Mouse (Mus musculus) retina, postnatal 7 days (tissue): ENCODE results near the gene Ppan.

Experiments used
- DNase-seq: peaks from one replicate; pipeline ENCODE4 v3.0.0-alpha.2; 2012; ENCODE audit warnings: low read depth, low spot score

Gene Ppan

DNA sequence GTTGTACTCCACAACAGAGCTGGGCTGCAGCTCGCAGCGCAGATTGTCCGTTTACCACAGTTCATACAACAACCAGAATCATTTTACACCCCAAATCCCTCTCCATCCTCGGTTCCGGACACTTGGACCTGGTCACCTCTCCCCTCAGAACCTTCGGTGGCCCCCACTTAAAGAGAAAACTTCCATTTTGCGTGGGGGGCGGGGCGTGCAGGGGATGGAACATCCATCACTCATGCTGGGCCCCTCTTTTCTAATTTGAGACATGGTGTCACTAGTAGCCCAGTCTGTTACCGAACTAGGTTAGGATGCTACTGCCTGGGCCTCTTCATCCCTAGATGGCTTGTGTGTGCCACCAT, 9.3 kb upstream of the Ppan start:
- no peak for DNase-seq

- DNase-seq: no peak
Observed at GRCm38 (mm10) chr9:20879097-20879792, 8.7 kb upstream of the Ppan start, which contains the start of gene Angptl6. Gene Angptl6, minus strand, starts transcription at chr9:20879727.

DNA sequence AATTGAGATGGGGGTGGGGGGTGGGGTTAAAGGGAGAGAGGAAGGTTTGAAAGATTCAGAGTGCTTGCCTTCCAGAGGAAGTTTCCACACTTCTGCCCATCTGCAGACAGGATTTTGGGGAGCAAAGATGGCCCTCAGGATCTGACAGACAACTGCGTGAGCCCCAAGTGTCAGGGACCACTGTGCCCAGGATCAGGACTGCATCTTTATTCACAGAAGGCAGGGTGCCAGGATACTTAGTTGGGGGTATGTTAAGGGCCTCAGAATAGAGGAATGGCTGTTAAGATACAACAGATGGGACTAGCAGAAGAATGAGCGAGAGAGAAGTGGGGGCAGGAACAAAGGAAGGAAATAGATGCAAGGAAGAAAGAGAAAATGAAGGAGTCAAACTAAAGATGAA, 1.4 kb upstream of the Ppan start:
- DNase-seq: no peak

- no peak for DNase-seq
Observed at GRCm38 (mm10) chr9:20887191-20887590, 784 bp upstream of the Ppan start.

DNA sequence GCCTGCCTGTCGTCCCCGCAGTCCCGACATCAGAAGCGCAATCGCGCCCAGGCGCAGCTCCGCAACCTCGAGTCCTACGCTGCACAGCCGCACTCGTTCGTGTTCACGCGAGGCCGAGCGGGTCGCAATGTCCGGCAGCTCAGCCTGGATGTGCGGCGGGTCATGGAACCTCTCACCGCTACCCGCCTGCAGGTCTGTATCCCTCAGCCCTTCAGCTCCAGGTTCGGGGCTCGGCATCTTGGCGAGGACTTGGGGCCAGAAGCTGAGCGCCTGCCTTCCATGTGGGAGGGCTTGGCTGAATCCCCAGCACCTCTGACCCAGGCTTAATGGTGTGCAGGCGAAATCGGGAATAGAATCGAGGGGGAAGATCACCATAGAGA, 401 bp downstream of the Ppan start:
- no peak for DNase-seq

DNA sequence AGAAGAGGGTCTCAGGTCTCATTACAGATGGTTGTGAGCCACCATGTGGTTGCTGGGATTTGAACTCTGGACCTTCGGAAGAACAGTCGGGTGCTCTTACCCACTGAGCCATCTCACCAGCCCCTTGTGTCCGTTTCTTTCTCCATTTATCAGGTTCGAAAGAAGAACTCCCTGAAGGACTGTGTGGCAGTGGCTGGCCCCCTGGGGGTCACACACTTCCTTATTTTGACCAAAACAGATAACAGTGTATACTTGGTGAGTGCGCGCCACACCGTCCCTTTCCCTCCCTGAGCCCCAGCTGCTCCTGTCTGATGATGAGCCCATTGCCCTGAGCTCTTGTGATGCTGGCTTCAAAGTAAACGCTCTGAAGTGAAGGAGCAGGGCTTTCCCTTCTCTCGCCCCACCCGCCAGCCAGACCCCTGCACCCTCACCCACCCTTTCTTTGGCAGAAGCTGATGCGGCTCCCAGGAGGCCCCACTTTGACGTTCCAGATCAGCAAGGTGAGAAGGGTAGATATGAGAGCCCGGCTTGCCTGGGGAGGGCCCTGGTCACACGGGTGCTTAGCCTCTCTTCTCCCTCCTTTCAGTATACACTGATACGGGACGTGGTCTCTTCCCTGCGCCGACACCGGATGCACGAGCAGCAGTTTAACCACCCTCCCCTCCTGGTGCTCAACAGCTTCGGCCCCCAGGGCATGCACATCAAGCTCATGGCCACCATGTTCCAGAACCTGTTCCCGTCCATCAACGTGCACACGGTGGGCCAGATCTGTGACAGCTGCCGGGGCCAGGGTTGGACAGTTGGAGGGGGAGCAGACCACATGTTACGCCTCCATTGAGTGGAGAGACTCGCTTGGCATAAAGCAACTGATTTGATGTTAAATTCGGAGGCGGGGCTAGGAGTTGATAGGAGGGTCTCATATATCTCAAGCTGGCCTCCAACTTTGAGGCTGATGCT, 1.5 kb downstream of the Ppan start:
- DNase-seq: no peak

DNA sequence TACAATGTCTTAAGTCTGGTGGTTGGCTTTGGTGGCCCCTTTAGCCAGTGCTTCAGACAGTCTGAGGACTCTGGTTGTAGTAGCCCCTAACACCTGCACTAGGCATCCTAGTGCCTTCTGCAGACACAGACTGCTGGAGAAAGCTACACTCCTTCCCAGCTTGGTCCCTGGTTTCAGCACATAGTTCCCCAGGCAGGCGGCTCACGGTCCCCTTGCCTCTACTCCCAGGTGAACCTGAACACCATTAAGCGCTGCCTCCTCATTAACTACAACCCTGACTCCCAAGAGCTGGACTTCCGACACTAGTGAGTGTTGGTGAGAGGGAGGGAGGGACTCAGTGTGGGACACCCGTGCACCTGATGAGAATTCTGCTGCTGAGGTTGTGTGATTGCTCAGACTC, 2.4 kb downstream of the Ppan start:
- DNase-seq: no peak

- DNase-seq: no peak
Observed at GRCm38 (mm10) chr9:20891339-20892103, 3.5 kb downstream of the Ppan start.

DNA sequence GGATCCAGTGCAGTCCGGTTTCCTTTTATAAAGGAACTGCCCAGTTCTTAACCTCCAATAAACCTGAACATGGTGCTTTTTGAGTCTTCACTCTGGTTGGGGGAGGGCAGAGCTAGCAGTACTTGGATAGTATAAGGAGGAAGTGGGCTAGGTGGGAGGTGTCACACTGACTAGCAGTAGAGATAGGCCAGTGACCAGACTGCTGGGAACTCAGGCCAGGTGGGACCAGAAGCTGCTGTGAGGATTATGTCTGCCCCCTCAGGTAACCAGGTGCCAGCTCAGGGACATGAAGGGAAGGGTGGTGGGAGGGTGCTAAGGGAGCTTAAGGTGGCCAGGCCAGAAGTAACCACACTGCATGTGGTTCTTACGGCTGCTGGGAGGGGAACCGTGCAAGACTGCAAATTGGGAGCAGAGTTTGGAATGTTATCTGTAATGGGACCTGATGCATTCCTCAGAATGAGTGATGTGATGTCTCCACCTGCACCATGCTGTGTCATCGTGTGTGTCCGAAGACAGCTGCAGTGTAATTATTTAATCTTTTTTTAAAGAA, 4.2 kb downstream of the Ppan start:
- no peak for DNase-seq

DNA sequence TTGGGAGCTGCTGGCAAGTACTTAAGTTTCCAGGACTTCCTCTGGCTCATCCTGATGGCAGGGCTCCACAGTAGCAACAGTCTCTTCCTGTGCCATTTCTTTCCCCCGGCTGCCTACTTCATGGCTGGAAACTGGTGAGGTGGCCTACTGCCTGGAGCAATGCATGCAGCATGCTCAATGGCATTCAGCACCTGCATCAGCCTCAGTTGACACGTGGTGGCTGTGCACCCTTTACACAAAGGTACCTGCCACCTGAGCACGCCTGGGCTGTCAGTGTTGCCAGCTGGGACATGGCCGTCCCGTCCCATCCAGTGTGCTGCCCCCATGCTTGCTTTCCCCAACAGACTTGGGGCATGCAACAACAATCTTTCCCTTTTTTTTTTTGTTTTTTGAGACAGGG, 5.1 kb downstream of the Ppan start:
- DNase-seq: no peak

GRCm38 (mm10) chr9:20893590-20894343, 5.8 kb downstream of the Ppan start:
- no peak for DNase-seq

DNA sequence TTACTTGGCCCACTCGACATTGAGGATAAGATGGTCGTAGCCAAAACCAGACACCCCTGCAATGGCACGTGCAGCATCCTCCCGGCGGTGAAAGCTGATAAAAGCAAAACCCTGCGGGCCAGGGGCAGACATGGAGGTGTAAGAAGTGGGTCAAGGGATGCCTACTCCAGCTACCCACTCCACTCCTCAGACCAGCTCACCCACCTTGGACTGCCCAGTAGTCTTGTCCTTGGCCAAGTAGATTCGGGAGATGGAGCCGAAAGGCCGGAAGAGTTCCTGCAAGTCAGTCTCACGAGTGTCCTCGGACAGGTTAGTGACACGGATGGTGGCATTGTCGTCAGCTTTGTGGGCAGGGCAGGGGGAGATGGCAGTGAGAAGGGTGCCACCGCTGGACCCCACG, 6.7 kb downstream of the Ppan start:
- DNase-seq: no peak

- DNase-seq: no peak
Observed at GRCm38 (mm10) chr9:20895382-20895781, 7.4 kb downstream of the Ppan start.

DNA sequence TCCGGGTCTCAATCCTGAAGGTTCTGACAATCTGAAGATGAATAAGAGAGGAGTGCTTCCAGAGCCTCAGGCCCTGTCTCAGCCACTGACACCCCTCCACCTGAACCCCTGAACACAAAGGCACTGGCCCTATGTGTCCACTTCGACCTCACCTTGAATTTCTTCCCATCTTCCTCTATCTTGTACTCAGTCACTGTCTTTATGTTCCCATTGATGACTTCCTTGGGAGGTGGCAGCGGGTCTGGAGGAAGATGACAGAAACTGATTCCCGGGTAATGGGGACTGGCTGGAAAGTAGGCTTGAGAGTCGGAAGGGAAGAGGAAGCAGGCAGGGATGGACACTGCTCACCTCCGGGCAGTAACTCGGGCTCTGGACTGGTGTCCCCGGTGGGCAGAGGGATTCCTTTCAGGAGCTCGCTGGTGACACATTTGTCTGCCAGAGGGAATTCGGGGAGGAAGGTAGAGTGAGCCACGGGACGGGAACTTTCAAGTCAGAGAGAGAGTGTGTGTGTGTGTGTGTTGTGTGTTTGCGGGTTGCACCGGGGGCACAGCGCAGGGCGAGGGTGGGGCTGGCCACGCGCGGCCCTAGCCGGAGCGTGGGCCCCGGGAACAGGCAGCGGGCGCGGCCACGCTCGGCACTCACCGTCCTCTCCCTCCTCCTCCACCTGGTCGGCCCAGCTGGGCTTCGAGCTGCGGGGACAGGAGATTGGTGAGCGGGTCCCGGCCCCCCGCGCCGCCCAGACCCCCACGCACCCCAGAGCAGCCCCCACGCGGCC, 9.9 kb downstream of the Ppan start:
- no peak for DNase-seq

DNA sequence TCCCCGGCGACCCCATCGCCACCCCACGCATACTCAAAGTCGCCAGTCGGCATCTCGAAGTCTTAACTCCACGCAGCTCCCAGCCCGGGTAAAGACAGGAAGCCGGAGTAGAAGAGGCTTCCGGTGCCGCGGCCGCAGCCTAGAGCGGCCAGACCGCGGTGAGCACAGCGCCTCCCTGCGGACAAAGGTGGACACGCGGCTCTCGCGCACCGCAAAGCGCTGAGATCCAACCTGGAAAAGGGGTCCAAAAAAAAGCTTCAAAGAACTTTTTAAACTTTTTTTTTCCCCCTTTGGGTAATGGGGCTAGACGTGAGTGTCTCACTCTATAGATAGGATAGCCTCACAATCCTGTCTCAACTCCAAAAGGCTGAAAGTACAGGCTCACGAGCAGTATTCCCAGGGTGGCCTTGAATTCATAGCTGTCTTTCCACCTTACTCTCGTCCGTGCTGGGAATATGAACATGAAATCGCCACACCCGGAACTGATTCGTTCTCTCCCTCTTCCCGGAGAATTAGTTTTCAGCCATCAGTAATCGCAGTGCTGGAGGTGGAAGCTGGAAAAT, 10.6 kb downstream of the Ppan start, which contains the start of gene Eif3g:
Eif3g (minus strand) TSS at position 113 of the 563 bp plus-strand sequence.
- DNase-seq: peak; percentile 79

DNA sequence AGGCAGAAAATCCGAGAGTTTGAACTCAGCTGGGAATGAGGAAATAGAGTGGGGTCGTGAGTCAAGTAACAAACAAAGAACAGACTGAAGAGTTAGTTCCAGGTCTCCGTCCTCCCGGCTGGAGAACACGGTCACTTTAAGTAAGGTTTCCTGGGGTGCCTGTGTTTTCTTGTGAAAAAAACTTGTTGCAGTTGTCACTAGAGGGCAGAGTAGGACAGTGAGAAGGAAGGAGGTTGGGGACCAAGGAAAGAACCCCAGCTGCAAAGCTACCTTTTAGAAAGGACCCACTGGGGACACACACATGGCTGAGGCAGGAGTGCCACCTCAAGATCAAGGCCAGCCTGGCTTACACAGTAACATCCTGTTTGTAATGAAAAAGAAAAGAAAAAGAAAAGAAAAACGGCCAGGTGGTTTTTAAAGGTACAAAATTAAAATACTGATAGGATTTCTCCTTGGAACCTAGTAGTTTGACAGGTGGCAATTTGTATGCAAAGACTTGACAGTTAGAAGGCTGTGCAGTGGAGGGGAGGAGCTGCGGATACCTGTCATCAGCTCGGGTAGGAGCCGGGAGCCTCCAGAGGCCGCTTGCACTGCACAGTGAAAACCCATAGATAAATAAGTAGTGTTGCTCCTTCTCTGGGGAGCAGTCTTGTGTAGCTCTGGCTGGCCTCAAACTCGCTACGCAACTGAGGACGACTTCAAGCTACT, 13.6 kb downstream of the Ppan start:
- peak; percentile 33 for DNase-seq

GRCm38 (mm10) chr9:20902174-20902491, 14.2 kb downstream of the Ppan start:
- DNase-seq: no peak

DNA sequence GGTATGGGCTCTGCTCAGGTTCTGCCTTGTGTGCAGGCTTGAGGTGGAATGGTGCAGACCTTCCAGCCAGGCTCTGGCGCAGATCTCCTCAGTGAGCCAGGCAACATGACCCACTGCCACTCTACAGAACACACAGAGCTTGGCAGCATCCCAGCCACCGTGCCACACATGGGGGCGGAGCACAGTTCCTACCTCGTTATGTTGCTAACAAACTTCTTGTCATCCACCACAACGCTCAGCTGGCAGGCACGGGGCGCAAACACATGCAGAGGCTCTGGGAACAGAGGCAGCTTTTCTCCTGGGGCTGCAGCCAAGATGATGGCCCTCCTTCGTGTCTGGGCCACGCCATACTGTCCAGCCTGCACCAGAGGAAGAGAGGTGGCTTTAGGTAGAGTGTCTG, 22.0 kb downstream of the Ppan start:
- no peak for DNase-seq

- no peak for DNase-seq
Observed at GRCm38 (mm10) chr9:20916160-20916559, 28.2 kb downstream of the Ppan start.

GRCm38 (mm10) chr9:20923258-20923657, 35.3 kb downstream of the Ppan start:
- DNase-seq: no peak
